Mouse (Mus musculus) neural tube, embryonic 14.5 days (tissue): Measurements from ENCODE around the gene Pcdh11x. TPM values are rescaled to one million over a fixed set of nuclear protein-coding genes. Genes with fewer than 3 reads are reported as not detected.
"Not testable (repeated sequence)": the region's sequence is repeated elsewhere in the genome, so short reads cannot be mapped to it uniquely, and the experiment has no call there.

Experiments used
- ATAC-seq: fragments of 200-750 bp; cut with Nextera tagmentation; 2 replicates; pipeline ENCODE4 v1.8.0; 2017; ENCODE audit warnings: low read depth, mild to moderate bottlenecking, moderate TSS enrichment, moderate library complexity
- H3K27ac ChIP-seq: fragments of 300-500 bp; sonication (generic); 2 replicates; pipeline ENCODE4 v1.5.1; 2014; ENCODE audit warnings: low read depth, mild to moderate bottlenecking, control low read depth, low read length, moderate library complexity, mixed read lengths
- H3K27me3 ChIP-seq: fragments of 300-500 bp; sonication (generic); 2 replicates; pipeline ENCODE4 v1.6.1; 2014; ENCODE audit warnings: low read length; ENCODE audit not compliant: control insufficient read depth, insufficient read depth
- H3K36me3 ChIP-seq: fragments of 300-500 bp; sonication (generic); 2 replicates; pipeline ENCODE4 v1.6.1; 2014; ENCODE audit warnings: low read length, mixed read lengths; ENCODE audit not compliant: control insufficient read depth, insufficient read depth
- H3K4me1 ChIP-seq: fragments of 300-500 bp; sonication (generic); 2 replicates; pipeline ENCODE4 v1.6.1; 2014; ENCODE audit warnings: low read length; ENCODE audit not compliant: control insufficient read depth, insufficient read depth
- H3K4me2 ChIP-seq: fragments of 300-500 bp; sonication (generic); 2 replicates; pipeline ENCODE4 v1.6.1; 2014; ENCODE audit warnings: mild to moderate bottlenecking, low read depth, low read length, control low read depth
- H3K4me3 ChIP-seq: fragments of 300-500 bp; sonication (generic); 2 replicates; pipeline ENCODE4 v1.5.1; 2014; ENCODE audit warnings: low read depth, low read length, control low read depth, mixed read lengths
- H3K9ac ChIP-seq: fragments of 300-500 bp; sonication (generic); replicated peaks from 2 replicates; pipeline ENCODE4 v1.6.1; 2014; ENCODE audit warnings: low read depth, mild to moderate bottlenecking, control low read depth, low read length, mixed read lengths
- H3K9me3 ChIP-seq: fragments of 300-500 bp; sonication (generic); 2 replicates; pipeline ENCODE4 v1.6.1; 2016; ENCODE audit warnings: low read length; ENCODE audit not compliant: control insufficient read depth
- WGBS: fragments of 180-500 bp; shearing (Covaris S2); extraction: QIAGEN DNeasy Blood & Tissue Kit; methylation state at CpG from one replicate; pipeline ENCODE4 v1.1.7; 2014; 5-methylcytosine and 5-hydroxymethylcytosine counted together
- polyA plus RNA-seq: library from polyadenylated mRNA; unstranded; fragments of >200 nt; fragmentation: Nextera tagmentation; extraction: Ambion mirVana; gene quantifications from 2 replicates; pipeline ENCODE4 v1.2.1, GENCODE M21; 2014

Gene Pcdh11x
- polyA plus RNA-seq, 1 experiment from 2014 or later, result 65.4 TPM

- H3K4me1 ChIP-seq, H3K9me3 ChIP-seq, H3K4me2 ChIP-seq, H3K27me3 ChIP-seq, ATAC-seq, H3K4me3 ChIP-seq, H3K9ac ChIP-seq, H3K27ac ChIP-seq, H3K36me3 ChIP-seq: not testable (repeated sequence)
- WGBS, result 82% methylated on average over 8 of the region's 10 CpGs
These were observed 22.9 kb downstream of the Pcdh11x start, which contains the start of gene H2afb3 for GRCm38 (mm10) chrX:120312995-120313394. TSS of gene H2afb3 (minus strand) at chrX:120313095.

DNA sequence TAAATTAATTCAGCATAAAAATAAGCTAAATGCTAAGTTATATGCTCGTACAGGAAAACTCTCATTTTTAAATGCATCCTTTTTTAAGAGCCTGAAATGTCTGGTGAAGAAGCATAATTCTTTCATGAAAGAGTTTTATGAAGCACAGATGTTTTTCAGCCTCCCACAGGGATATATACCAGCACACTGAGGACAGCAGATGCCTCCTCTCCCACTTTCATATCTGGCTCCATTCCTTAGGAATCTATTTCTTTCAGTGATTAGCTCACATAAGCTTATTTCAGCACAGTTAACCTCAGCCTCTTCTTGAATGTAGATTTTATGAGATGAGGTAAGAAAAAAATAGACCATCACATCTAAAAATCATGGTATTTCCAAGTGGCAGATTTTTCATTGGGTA is 176.2 kb downstream of the Pcdh11x start:
- no peak overlapping the region for H3K4me3 ChIP-seq
- no peak for ATAC-seq
- no peaks in the 10 kb centered on the region for H3K9me3 ChIP-seq
- H3K27ac ChIP-seq, result no peak overlapping the region
- H3K36me3 ChIP-seq, result no peaks in the 10 kb centered on the region
- H3K9ac ChIP-seq, result no peak overlapping the region
- no peaks in the 10 kb centered on the region for H3K4me1 ChIP-seq
- H3K4me2 ChIP-seq, result no peak overlapping the region
- 58% methylated on average over 1 of the region's 1 CpGs for WGBS
- H3K27me3 ChIP-seq, result no peaks in the 10 kb centered on the region

- no peaks in the 10 kb centered on the region for H3K27me3 ChIP-seq
- H3K9ac ChIP-seq, result no peak overlapping the region
- no peaks in the 10 kb centered on the region for H3K4me1 ChIP-seq
- H3K9me3 ChIP-seq, result no peaks in the 10 kb centered on the region
- no peaks in the 10 kb centered on the region for H3K36me3 ChIP-seq
- no peak overlapping the region for H3K27ac ChIP-seq
- H3K4me2 ChIP-seq, result no peak overlapping the region
- ATAC-seq, result no peak
- no peak overlapping the region for H3K4me3 ChIP-seq
These were observed 196.4 kb downstream of the Pcdh11x start for GRCm38 (mm10) chrX:120486428-120486827.

DNA sequence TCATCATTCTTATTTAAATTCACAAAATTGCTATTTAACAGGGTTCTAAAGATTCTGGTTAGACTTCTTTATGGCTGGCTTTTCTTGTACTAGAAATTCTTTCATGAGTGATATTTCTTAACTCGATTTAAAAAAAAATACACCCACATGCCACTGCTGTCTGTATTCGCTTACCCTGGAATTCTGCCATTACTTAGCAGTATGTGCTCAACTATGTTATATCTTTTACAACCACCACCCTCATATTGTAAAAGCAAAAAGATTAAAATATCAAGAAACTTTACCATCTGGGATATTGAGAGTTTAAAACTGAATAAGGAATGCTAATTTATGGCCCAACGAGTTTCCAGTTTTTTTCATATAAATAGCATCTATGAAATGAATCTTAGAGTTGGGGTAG is 234.9 kb downstream of the Pcdh11x start:
- H3K4me1 ChIP-seq, result no peaks in the 10 kb centered on the region
- ATAC-seq, result no peak
- no peaks in the 10 kb centered on the region for H3K36me3 ChIP-seq
- H3K4me2 ChIP-seq, result no peak overlapping the region
- no peak overlapping the region for H3K9ac ChIP-seq
- H3K4me3 ChIP-seq, result no peak overlapping the region
- no peak overlapping the region for H3K27ac ChIP-seq
- no peaks in the 10 kb centered on the region for H3K9me3 ChIP-seq
- H3K27me3 ChIP-seq, result no peaks in the 10 kb centered on the region
- WGBS, result 88% methylated on average over 3 of the region's 3 CpGs

DNA sequence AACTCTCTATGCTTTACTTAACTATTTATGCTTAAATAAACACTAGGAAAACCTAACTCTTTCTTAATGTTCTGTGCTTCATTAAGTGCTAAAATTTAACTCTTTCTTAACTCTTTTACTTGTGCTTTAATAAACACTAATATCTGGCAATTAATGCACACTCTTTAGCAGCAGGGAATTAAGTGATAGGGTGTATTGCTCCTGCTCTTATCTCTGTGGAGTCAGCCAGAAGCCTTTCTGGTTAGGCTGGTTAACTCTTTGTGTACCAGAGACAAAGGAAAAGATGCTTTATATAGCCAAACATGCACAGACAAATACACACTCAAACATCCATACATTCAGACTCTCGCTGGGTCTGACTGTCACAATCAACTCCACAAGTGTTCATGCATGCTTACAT is 309.2 kb downstream of the Pcdh11x start:
- no peak overlapping the region for H3K27ac ChIP-seq
- H3K9me3 ChIP-seq, result no peaks in the 10 kb centered on the region
- H3K4me2 ChIP-seq, result no peak overlapping the region
- no peaks in the 10 kb centered on the region for H3K36me3 ChIP-seq
- H3K4me1 ChIP-seq, result no peaks in the 10 kb centered on the region
- ATAC-seq, result no peak
- H3K9ac ChIP-seq, result no peak overlapping the region
- 94% methylated on average over 1 of the region's 1 CpGs for WGBS
- no peaks in the 10 kb centered on the region for H3K27me3 ChIP-seq
- H3K4me3 ChIP-seq, result no peak overlapping the region

DNA sequence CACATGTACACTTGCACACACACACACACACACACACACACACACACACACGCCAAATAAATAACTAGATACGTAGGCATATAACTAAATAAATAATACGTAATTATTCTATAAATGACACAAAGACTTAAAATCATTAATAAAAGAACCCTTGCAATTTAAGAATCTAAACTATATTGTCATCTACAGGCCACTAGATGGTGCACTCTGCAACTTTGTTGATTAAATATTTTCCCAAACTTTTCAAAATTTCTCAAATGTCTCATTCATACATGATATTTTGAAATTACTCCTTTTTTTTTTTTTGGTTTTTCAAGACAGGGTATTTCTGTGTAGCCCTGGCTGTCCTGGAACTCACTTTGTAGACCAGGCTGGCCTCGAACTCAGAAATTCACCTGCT is 328.4 kb downstream of the Pcdh11x start:
- Histone ChIP-seq H3K9me3 (no peaks in the 10 kb centered on the region), H3K36me3 (no peaks in the 10 kb centered on the region), H3K4me2 (no peak overlapping the region), H3K4me1 (no peaks in the 10 kb centered on the region), H3K9ac (no peak overlapping the region), H3K4me3 (no peak overlapping the region), H3K27ac (no peak overlapping the region), H3K27me3 (no peaks in the 10 kb centered on the region)
- ATAC-seq, result no peak
- 73% methylated on average over 4 of the region's 4 CpGs for WGBS

- H3K4me3 ChIP-seq, H3K27me3 ChIP-seq, H3K27ac ChIP-seq, H3K4me2 ChIP-seq, H3K9ac ChIP-seq, ATAC-seq, H3K9me3 ChIP-seq, H3K4me1 ChIP-seq, H3K36me3 ChIP-seq: not testable (repeated sequence)
- WGBS, result 90% methylated on average over 1 of the region's 1 CpGs
These were observed 380.2 kb downstream of the Pcdh11x start for GRCm38 (mm10) chrX:120670236-120670635.

DNA sequence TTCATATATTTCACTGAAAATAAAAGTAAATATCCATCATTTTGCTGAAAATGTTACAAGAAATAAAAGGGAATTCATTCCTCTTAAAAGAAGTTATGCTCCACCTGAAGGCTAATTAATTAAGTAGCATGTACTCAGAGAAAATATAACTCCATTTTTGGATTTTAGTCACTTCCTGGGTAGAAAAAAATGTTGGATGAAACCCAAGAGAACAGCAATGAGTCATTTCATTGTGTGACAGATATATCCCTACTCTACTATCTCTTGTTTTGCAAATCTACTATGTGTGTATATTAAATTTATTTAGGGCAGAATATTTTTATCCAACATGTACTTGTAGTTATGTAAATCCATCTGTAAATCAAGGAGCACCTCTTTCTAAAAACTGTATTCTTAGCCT is 444.1 kb downstream of the Pcdh11x start:
- Histone ChIP-seq H3K9me3 (no peaks in the 10 kb centered on the region), H3K4me3 (no peak overlapping the region), H3K9ac (no peak overlapping the region), H3K27ac (no peak overlapping the region), H3K4me2 (no peak overlapping the region), H3K27me3 (no peaks in the 10 kb centered on the region), H3K4me1 (no peaks in the 10 kb centered on the region), H3K36me3 (no peaks in the 10 kb centered on the region)
- no peak for ATAC-seq

- ATAC-seq, result no peak
- no peaks in the 10 kb centered on the region for H3K9me3 ChIP-seq
- no peaks in the 10 kb centered on the region for H3K36me3 ChIP-seq
These were observed 445.7 kb downstream of the Pcdh11x start for GRCm38 (mm10) chrX:120735792-120736191.

GRCm38 (mm10) chrX:120944556-120944955 is 654.5 kb downstream of the Pcdh11x start:
- no peaks in the 10 kb centered on the region for H3K27me3 ChIP-seq
- no peak overlapping the region for H3K4me3 ChIP-seq
- no peak overlapping the region for H3K9ac ChIP-seq
- no peaks in the 10 kb centered on the region for H3K4me1 ChIP-seq
- no peak overlapping the region for H3K27ac ChIP-seq
- ATAC-seq, result no peak
- H3K4me2 ChIP-seq, result no peak overlapping the region
- no peaks in the 10 kb centered on the region for H3K9me3 ChIP-seq
- WGBS, result 77% methylated on average over 3 of the region's 3 CpGs
- H3K36me3 ChIP-seq, result no peaks in the 10 kb centered on the region

More at GRCm38 (mm10) chrX:120735792-120736191, 445.7 kb downstream of the Pcdh11x start:
- H3K9ac ChIP-seq, result no peak overlapping the region
- H3K27ac ChIP-seq, result no peak overlapping the region
- H3K4me3 ChIP-seq, result no peak overlapping the region
- H3K4me2 ChIP-seq, result no peak overlapping the region
- H3K27me3 ChIP-seq, result no peaks in the 10 kb centered on the region
- no peaks in the 10 kb centered on the region for H3K4me1 ChIP-seq
- WGBS, result 31% methylated on average over 1 of the region's 1 CpGs
